Mouse (Mus musculus) forelimb bud, embryonic 11.5 days (tissue): ENCODE data around the gene Ablim1.

Experiments
- DNase-seq: peaks from one replicate; pipeline ENCODE4 v3.0.0-alpha.2; 2012; ENCODE audit warnings: low read depth, low spot score

Gene Ablim1

DNA sequence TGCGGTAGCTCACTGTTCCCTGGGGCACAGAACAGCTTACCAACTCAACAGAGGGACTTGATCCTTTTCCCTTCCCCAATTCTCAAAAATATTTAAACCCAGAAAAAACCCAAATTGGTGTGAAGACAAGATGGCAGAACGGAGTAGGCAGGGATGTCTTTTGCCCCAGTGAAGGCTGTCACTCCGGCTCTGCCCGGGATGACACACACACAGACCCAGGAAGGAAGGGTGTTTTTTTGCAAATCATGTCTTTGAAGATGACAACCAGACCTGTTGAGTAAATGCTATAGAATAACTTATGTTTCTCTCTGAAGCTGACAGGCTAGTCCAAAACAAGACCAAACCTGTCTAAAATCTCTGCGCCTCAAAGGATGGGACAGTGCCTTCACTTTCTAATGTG lies 187.2 kb downstream of the Ablim1 start:
- no peak for DNase-seq

GRCm38 (mm10) chr19:57126950-57127349 lies 187.8 kb downstream of the Ablim1 start:
- no peak for DNase-seq

- no peak for DNase-seq
Measured at GRCm38 (mm10) chr19:57124906-57125305, 189.8 kb downstream of the Ablim1 start.

DNA sequence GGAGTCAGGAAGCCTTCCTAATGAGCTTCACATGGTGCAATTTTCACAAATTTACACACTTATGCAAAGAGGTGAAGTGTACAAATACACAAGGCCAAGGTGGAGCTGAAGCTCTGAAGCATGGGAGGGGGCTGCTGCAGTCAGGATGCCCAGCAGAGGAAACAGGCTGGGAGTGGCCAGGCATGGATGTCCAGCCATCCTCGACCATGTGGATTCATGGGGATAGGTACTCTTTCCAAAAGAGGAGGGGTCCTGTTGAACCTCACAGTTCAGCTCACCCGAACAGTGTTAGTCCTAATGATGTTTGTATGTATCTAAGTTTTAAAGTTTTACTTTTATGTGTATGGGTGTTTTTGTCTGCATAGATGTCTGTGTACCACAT lies 190.6 kb downstream of the Ablim1 start:
- DNase-seq, result no peak

GRCm38 (mm10) chr19:57123503-57124137 lies 191.1 kb downstream of the Ablim1 start:
- no peak for DNase-seq

DNA sequence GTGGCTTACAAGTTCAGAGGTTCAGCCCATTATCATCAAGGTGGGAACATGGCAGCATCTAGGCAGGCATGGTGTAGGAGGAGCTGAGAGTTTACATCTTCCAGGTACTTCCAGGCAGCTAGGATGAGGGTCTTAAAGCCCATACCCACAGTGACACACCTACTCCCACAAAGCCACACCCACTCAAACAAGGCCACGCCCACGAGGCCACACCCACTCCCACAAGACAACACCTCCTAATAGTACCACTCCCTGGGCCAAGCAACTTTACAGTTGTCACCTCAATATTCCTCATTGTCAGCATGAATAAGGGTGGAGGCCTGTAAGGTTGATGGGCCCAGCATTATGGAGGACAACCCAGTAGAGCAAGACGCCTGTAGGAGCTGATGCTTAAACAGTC lies 192.5 kb downstream of the Ablim1 start:
- DNase-seq, result no peak

DNA sequence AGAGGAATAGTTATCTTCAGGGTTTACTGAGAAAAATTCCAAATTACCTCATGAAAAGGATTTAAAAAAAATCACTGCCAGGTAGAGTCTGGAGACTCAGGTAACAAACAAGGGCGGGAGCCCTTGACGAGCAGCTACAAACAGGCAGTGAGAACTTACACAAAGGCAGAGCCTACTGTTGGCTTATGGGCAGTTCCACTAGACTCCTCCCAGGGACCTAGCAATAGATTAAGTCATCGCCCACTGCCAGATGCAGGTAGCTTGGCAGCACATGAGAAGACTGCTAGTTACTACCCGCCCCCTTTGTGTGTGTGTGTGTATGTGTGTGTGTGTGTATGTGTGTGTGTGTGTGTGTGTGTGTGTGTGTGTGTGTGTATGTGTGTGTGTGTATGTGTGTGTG lies 193.7 kb downstream of the Ablim1 start:
- DNase-seq, result no peak

DNA sequence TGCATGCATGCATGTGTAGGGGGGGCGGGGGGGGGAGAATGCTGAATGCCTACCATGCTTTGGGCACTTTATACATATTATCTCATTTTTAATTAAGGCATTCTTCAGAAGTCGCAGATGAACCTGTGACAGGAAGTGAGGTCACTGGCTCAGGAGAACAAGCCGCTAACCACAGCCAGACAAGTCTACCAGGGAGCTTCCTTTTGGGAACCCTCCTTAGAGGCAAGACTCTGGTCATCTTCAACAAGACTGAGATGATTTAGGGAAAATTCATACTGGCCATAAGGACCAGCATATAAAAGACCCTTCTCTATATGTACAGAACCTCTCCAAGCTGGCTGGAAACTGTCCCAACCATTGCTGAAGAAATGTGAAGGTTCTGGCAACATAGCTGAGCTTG lies 195.1 kb downstream of the Ablim1 start:
- DNase-seq, result no peak

DNA sequence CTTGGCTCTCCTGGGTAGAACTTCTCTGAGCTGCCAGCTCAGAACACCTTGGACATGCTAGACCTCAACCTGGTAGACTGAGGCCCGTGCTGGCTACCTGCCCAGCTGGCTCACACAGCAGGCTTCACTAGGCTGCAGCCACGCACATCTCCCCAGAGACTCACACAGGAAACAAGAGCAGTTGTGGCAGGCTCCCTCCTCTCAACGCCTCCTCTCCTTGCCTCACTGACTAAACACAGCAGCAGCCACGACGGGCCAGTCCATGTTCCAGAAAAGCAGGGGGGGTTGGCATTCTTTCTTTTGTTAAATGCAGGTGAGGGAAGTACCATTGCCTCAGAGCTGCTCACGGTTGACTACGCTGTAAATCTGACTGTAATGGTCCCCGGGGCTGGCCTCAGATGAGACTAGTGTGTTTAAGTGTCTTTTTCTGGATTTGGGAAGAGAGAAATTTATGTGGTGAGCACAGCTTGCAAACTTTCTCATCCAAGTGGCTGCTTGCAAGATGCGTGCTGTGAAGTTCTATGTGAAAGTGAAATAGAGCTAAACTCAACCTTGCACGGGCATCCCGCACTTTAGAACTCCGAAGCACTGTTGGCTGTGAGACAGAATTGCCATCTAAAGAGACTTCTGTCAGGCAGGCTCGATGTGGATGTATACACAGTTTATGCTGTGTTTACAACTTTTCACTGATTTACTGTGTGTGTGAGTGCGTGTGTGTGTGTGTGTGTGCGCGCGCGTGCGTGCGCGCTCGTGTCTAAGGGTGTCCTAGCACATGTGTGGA lies 195.7 kb downstream of the Ablim1 start:
- DNase-seq, result peak; percentile 85

- DNase-seq, result no peak
Measured at GRCm38 (mm10) chr19:57117751-57118150, 197.0 kb downstream of the Ablim1 start.

- no peak for DNase-seq
Measured at GRCm38 (mm10) chr19:57116871-57117501, 197.7 kb downstream of the Ablim1 start.

DNA sequence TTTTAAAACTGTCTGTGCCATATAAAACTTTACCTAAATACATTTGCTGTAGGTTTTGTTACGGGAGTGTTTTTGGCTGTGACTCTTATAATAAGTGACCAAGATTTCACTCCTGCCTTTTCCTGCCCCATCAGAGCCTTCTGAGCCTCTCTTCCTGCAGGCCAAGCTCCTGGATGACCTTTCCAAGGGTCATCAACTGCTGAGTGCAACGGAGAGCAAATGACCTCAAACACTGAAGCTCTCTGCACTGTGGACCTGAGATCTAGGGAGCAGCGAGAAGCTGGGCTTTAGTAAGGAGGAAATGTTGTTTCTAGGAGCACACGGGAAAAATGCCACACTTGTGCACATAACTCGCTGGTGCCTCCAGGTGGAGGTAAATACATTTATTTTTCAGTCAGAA lies 199.0 kb downstream of the Ablim1 start:
- no peak for DNase-seq

DNA sequence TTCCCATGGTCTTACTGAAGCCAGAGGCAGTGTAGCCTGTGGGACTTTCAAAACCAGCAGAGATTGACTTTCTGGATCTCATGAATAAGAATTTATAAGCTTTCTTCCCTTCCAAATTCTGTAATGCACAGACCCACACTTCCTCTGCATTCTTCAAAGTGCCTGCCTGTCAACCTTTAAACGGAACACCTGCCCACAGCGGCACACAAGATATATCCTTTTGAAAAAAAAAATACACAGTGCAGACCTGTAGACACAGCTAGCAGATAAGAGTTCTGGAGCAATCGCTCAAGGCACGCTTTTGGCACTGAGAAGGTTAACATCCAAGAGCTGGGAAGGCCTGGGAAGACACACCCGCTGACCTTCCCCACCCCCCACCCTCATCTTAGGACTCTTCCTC lies 199.8 kb downstream of the Ablim1 start:
- no peak for DNase-seq

GRCm38 (mm10) chr19:57113975-57114374 lies 200.7 kb downstream of the Ablim1 start:
- DNase-seq, result no peak

DNA sequence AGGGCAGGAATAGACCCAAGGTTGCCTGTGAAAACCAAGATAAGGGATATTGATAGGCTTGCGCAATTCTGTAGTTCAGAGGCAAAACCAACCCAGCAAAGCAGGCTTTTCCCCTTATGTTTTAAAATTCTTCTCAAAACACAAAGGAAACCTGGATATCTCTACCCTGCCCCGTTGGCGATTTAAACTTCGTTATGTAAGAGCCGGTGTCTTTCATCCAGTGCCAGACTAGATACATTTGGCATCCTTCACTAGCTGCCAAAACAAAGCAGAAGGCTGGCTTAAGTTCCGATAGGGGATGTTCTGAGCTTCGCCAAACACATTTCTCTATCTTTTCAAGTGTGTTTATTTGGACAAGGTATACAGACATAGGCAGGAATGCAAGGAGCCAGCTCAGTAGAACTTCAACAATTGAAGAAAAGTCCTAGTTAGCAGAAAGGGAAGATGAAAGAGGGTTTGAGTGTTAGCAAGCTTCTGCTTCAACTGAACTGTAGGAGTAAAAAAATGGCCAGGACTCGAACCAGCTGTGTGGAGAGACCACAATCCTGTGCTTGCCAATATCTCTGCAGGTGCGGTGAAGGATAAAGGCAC lies 201.8 kb downstream of the Ablim1 start:
- no peak for DNase-seq

GRCm38 (mm10) chr19:57112231-57112815 lies 202.4 kb downstream of the Ablim1 start:
- DNase-seq, result no peak

DNA sequence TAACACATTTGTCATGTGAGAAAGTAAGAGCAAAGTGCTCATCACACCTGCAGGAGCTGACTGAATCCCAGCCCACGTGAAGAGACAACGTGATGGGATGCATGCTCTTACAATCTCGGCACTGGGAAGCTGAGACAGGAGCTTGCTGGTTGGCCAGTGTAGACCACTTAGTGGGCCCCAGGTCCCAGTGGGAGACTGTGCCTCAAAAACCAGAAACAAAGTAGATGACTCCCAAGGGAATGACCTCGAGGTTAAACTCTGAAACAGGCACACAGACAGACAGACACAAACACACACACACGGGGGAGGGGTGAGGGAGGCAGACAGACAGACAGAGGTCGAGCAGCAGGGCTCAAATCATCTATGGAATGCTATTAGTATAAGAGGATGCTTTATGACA lies 203.4 kb downstream of the Ablim1 start:
- DNase-seq, result no peak

GRCm38 (mm10) chr19:57109620-57110019 lies 205.1 kb downstream of the Ablim1 start:
- DNase-seq, result no peak

GRCm38 (mm10) chr19:57106513-57106912 lies 208.2 kb downstream of the Ablim1 start:
- peak; percentile 70 for DNase-seq

DNA sequence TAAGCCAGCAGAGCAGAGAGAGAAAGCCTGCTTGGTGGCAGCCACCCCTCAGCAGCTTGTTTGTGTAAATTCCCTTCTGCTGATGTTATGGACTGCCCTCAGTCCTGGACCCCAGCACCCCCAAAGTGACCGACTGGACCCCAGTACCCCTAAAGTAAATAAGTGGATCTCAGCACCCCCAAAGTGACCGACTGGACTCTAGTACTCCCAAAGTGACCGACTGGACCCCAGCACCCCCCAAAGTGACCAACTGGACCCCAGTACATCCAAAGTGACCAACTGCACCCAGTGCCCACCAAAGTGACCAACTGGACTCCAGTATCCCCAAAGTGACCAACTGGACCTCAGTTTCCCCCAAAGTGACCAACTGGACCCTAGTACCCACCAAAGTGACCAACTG lies 208.7 kb downstream of the Ablim1 start:
- no peak for DNase-seq

- no peak for DNase-seq
Measured at GRCm38 (mm10) chr19:57105156-57105555, 209.6 kb downstream of the Ablim1 start.

GRCm38 (mm10) chr19:57104171-57104748 lies 210.5 kb downstream of the Ablim1 start:
- DNase-seq, result no peak
